Mouse (Mus musculus) kidney, adult 11 months (tissue): ENCODE measurements around the gene Maml3.

Experiments
- DNase-seq: peaks from one replicate; pipeline ENCODE4 v3.0.0; 2022

Gene Maml3

GRCm38 (mm10) chr3:51729109-51729918 is 375.6 kb downstream of the Maml3 start:
- DNase-seq, result no peak

- no peak for DNase-seq
Observed at GRCm38 (mm10) chr3:51728456-51728855, 376.4 kb downstream of the Maml3 start.

- no peak for DNase-seq
Observed at GRCm38 (mm10) chr3:51727968-51728367, 376.9 kb downstream of the Maml3 start.

- DNase-seq, result no peak
Observed at GRCm38 (mm10) chr3:51727487-51727886, 377.4 kb downstream of the Maml3 start.

GRCm38 (mm10) chr3:51726257-51726656 is 378.6 kb downstream of the Maml3 start:
- no peak for DNase-seq

- no peak for DNase-seq
Observed at GRCm38 (mm10) chr3:51719982-51720381, 384.9 kb downstream of the Maml3 start.

- DNase-seq, result no peak
Observed at GRCm38 (mm10) chr3:51719373-51719772, 385.5 kb downstream of the Maml3 start.

GRCm38 (mm10) chr3:51717909-51718308 is 387.0 kb downstream of the Maml3 start:
- no peak for DNase-seq

- no peak for DNase-seq
Observed at GRCm38 (mm10) chr3:51717455-51717854, 387.4 kb downstream of the Maml3 start.

GRCm38 (mm10) chr3:51714469-51714868 is 390.4 kb downstream of the Maml3 start:
- no peak for DNase-seq

- DNase-seq, result no peak
Observed at GRCm38 (mm10) chr3:51713233-51713632, 391.6 kb downstream of the Maml3 start.

- DNase-seq, result no peak
Observed at GRCm38 (mm10) chr3:51712382-51712781, 392.5 kb downstream of the Maml3 start.

GRCm38 (mm10) chr3:51708746-51709411 is 396.0 kb downstream of the Maml3 start:
- DNase-seq, result peak; percentile 83

GRCm38 (mm10) chr3:51708375-51708745 is 396.5 kb downstream of the Maml3 start:
- no peak for DNase-seq

GRCm38 (mm10) chr3:51705220-51705619 is 399.7 kb downstream of the Maml3 start:
- no peak for DNase-seq

- DNase-seq, result no peak
Observed at GRCm38 (mm10) chr3:51703478-51703877, 401.4 kb downstream of the Maml3 start.

GRCm38 (mm10) chr3:51702701-51703286 is 402.1 kb downstream of the Maml3 start:
- no peak for DNase-seq

- no peak for DNase-seq
Observed at GRCm38 (mm10) chr3:51701950-51702349, 402.9 kb downstream of the Maml3 start.

GRCm38 (mm10) chr3:51701281-51701751 is 403.6 kb downstream of the Maml3 start:
- DNase-seq, result peak; percentile 35

- DNase-seq, result no peak
Observed at GRCm38 (mm10) chr3:51700731-51701280, 404.1 kb downstream of the Maml3 start.

- no peak for DNase-seq
Observed at GRCm38 (mm10) chr3:51700123-51700522, 404.8 kb downstream of the Maml3 start.

GRCm38 (mm10) chr3:51697931-51698330 is 406.9 kb downstream of the Maml3 start:
- no peak for DNase-seq

- DNase-seq, result no peak
Observed at GRCm38 (mm10) chr3:51695713-51696112, 409.2 kb downstream of the Maml3 start.

- no peak for DNase-seq
Observed at GRCm38 (mm10) chr3:51694576-51694975, 410.3 kb downstream of the Maml3 start.
